Mouse (Mus musculus) hindbrain, embryonic 12.5 days (tissue): ENCODE data around the gene Yipf6. TPM values are rescaled to one million over a fixed set of nuclear protein-coding genes. Genes with fewer than 3 reads are reported as not detected.
A peak's percentile ranks its signal among the peaks of the same experiment; 100 is the strongest.

Experiments used
- ATAC-seq: fragments of 200-750 bp; cut with Nextera tagmentation; 2 replicates; pipeline ENCODE4 v1.8.0; 2017; ENCODE audit warnings: moderate TSS enrichment; ENCODE audit not compliant: low FRiP score
- H3K27ac ChIP-seq: fragments of 300-500 bp; sonication (generic); 2 replicates; pipeline ENCODE4 v1.5.1; 2016; ENCODE audit warnings: mild to moderate bottlenecking
- H3K27me3 ChIP-seq: fragments of 300-500 bp; sonication (generic); 2 replicates; pipeline ENCODE4 v1.6.1; 2016; ENCODE audit warnings: mild to moderate bottlenecking
- H3K36me3 ChIP-seq: fragments of 300-500 bp; sonication (generic); 2 replicates; pipeline ENCODE4 v1.6.1; 2016; ENCODE audit warnings: mild to moderate bottlenecking
- H3K4me1 ChIP-seq: fragments of 300-500 bp; sonication (generic); 2 replicates; pipeline ENCODE4 v1.6.1; 2016
- H3K4me2 ChIP-seq: fragments of 300-500 bp; sonication (generic); replicated peaks from 2 replicates; pipeline ENCODE4 v1.6.1; 2016; ENCODE audit warnings: mild to moderate bottlenecking
- H3K4me3 ChIP-seq: fragments of 300-500 bp; sonication (generic); 2 replicates; pipeline ENCODE4 v1.5.1; 2016; ENCODE audit warnings: mild to moderate bottlenecking
- H3K9ac ChIP-seq: fragments of 300-500 bp; sonication (generic); 2 replicates; pipeline ENCODE4 v1.6.1; 2016; ENCODE audit warnings: mild to moderate bottlenecking, moderate library complexity
- H3K9me3 ChIP-seq: fragments of 300-500 bp; sonication (generic); replicated peaks from 2 replicates; pipeline ENCODE4 v1.6.1; 2016; ENCODE audit warnings: mild to moderate bottlenecking
- WGBS: fragments of 180-500 bp; shearing (Covaris S2); methylation state at CpG from one replicate; pipeline ENCODE4 v1.1.7; 2016; 5-methylcytosine and 5-hydroxymethylcytosine counted together
- polyA plus RNA-seq: library from polyadenylated mRNA; unstranded; fragments of >200 nt; fragmentation: Nextera tagmentation; extraction: Ambion mirVana; gene quantifications from 2 replicates; pipeline ENCODE4 v1.2.1, GENCODE M21; 2016

The Yipf6 gene
- 21.1 and 23.0 TPM in 2 replicates for polyA plus RNA-seq

GRCm38 (mm10) chrX:98936101-98936500, at the start of gene Yipf6:
Gene Yipf6 (plus strand): TSS chrX:98936316.
- Histone ChIP-seq H3K9me3 (no peaks in the 10 kb centered on the region), H3K4me2 (peak within 1 kb of the TSS; percentile 51), H3K27ac (peak within 1 kb of the TSS; percentile 92), H3K4me3 (peak within 1 kb of the TSS; percentile 55), H3K27me3 (no peaks in the 10 kb centered on the region), H3K9ac (peak within 1 kb of the TSS; percentile 66), H3K36me3 (no peaks in the 10 kb centered on the region), H3K4me1 (peaks cover 5% of the 10 kb centered on the region; the same call in 1 of the 2 replicates)
- no peak for ATAC-seq
- 64% methylated on average over 3 of the region's 3 CpGs for WGBS

DNA sequence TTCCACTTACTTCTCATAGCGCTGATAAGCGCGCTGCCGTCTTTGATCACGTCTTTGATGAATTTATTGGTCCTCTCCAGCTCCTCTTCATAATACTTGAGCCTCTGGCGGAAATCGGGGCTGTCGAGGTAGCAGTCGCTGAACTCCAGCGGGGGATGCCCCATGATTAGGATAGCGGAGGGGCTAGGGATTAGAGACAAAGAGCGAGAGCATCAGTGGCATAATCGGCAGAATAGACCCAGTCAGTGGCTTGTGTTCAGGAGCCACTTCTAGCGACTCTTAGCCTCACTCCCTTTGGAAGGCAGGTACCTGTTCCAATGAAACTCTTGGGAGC, 46.1 kb upstream of the Yipf6 start:
- peak overlapping the region; percentile 69 for H3K9ac ChIP-seq
- 20% methylated on average over 14 of the region's 14 CpGs for WGBS
- ATAC-seq, result peak; percentile 64; the same call in 1 of the 2 replicates
- H3K27ac ChIP-seq, result peak overlapping the region; percentile 85
- H3K36me3 ChIP-seq, result no peaks in the 10 kb centered on the region
- peaks cover 20% of the 10 kb centered on the region for H3K27me3 ChIP-seq
- no peaks in the 10 kb centered on the region for H3K9me3 ChIP-seq
- peak overlapping the region; percentile 50 for H3K4me2 ChIP-seq
- peak overlapping the region; percentile 51 for H3K4me3 ChIP-seq
- H3K4me1 ChIP-seq, result no peaks in the 10 kb centered on the region; the same call in 1 of the 2 replicates

- peaks cover 20% of the 10 kb centered on the region for H3K27me3 ChIP-seq
- peak within 1 kb of the TSS; percentile 51 for H3K4me3 ChIP-seq
- no peaks in the 10 kb centered on the region; the same call in 1 of the 2 replicates for H3K4me1 ChIP-seq
- H3K36me3 ChIP-seq, result no peaks in the 10 kb centered on the region
- peak; percentile 94 for ATAC-seq
- H3K4me2 ChIP-seq, result peak within 1 kb of the TSS; percentile 50
- H3K9ac ChIP-seq, result peak within 1 kb of the TSS; percentile 69
- H3K9me3 ChIP-seq, result no peaks in the 10 kb centered on the region
- WGBS, result 16% methylated on average over 48 of the region's 48 CpGs
- peak within 1 kb of the TSS; percentile 85 for H3K27ac ChIP-seq
These were observed 45.6 kb upstream of the Yipf6 start, which contains the start of gene Ophn1 for GRCm38 (mm10) chrX:98890406-98891116. Gene Ophn1 (minus strand): TSS chrX:98891025.

DNA sequence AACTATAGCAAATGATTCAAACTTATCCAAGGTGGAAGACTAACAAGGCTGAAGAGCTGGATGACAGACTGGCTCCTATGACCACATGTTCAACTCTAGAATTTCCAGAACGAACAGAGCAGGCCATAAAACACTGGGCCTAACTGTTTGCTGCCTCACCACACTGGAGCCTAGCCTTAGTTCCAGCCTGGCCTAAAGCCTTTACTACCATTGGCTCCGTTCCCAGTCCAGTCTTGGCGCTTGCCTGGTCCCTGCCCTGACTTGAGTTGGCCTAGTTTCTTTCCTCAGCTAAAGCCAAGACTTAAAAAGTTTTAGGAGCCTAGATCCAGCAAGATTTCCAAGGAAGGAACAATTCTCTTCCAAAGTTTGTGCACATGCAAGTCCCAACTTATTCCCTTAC, 37.8 kb upstream of the Yipf6 start:
- Histone ChIP-seq H3K27ac (no peak overlapping the region), H3K4me1 (no peaks in the 10 kb centered on the region), H3K4me2 (no peak overlapping the region), H3K36me3 (no peaks in the 10 kb centered on the region), H3K4me3 (no peak overlapping the region), H3K9ac (no peak overlapping the region), H3K27me3 (no peaks in the 10 kb centered on the region), H3K9me3 (no peaks in the 10 kb centered on the region)
- 84% methylated on average over 3 of the region's 3 CpGs for WGBS
- ATAC-seq, result no peak

GRCm38 (mm10) chrX:98904226-98904625, 31.9 kb upstream of the Yipf6 start:
- no peaks in the 10 kb centered on the region for H3K4me1 ChIP-seq
- no peak overlapping the region for H3K27ac ChIP-seq
- H3K27me3 ChIP-seq, result no peaks in the 10 kb centered on the region
- no peak for ATAC-seq
- no peaks in the 10 kb centered on the region for H3K9me3 ChIP-seq
- H3K4me3 ChIP-seq, result no peak overlapping the region
- WGBS, result 91% methylated on average over 6 of the region's 6 CpGs
- H3K9ac ChIP-seq, result no peak overlapping the region
- no peaks in the 10 kb centered on the region for H3K36me3 ChIP-seq
- H3K4me2 ChIP-seq, result no peak overlapping the region

DNA sequence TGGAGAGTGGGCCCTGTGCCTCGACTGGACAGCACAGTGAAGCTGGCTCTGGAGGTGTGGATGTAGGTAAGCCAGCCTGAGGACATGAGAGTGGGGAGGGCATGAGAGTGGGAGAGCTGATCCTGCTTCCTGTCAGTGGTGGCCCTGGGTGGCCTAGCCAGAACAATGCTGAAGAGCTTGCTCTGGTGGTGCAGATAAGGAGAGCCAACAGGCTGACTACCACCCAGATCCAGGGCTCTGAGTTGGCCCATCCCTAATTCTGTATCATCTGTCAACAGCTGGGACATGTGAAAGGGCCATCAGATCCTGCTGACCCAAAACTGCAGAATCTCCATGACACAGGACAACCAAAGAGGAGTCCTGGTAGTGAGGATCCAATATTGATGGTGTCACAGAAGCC, 27.2 kb upstream of the Yipf6 start:
- H3K9ac ChIP-seq, result no peak overlapping the region
- no peaks in the 10 kb centered on the region for H3K9me3 ChIP-seq
- ATAC-seq, result no peak
- H3K36me3 ChIP-seq, result no peaks in the 10 kb centered on the region
- H3K27me3 ChIP-seq, result no peaks in the 10 kb centered on the region
- no peak overlapping the region for H3K4me3 ChIP-seq
- WGBS, result 44% methylated on average over 1 of the region's 1 CpGs
- H3K4me1 ChIP-seq, result no peaks in the 10 kb centered on the region
- H3K27ac ChIP-seq, result no peak overlapping the region
- no peak overlapping the region for H3K4me2 ChIP-seq

DNA sequence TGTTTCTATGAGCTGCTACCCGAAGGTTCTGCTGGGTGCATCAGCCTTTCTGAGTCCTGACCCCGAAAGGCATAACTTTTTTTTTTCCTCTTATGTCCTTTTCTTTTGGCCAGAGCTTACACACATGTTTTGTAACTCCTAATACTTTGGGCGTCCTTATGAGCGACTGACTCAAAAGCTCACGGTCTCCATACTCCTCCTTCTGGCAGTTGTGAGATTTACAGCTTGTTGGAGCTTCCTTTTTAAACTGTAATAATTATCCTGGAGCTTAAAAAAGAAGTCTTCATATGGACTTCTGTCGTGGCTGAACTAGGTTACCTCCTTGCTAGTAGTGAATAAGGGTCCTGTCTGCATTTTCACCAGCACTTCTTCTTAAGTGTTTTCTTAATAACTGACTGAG, 16.7 kb upstream of the Yipf6 start:
- ATAC-seq, result no peak
- WGBS, result 23% methylated on average over 6 of the region's 6 CpGs
- no peak overlapping the region for H3K27ac ChIP-seq
- H3K9me3 ChIP-seq, result no peaks in the 10 kb centered on the region
- no peaks in the 10 kb centered on the region for H3K4me1 ChIP-seq
- no peaks in the 10 kb centered on the region for H3K36me3 ChIP-seq
- H3K9ac ChIP-seq, result no peak overlapping the region
- H3K27me3 ChIP-seq, result no peaks in the 10 kb centered on the region
- no peak overlapping the region for H3K4me3 ChIP-seq
- no peak overlapping the region for H3K4me2 ChIP-seq

DNA sequence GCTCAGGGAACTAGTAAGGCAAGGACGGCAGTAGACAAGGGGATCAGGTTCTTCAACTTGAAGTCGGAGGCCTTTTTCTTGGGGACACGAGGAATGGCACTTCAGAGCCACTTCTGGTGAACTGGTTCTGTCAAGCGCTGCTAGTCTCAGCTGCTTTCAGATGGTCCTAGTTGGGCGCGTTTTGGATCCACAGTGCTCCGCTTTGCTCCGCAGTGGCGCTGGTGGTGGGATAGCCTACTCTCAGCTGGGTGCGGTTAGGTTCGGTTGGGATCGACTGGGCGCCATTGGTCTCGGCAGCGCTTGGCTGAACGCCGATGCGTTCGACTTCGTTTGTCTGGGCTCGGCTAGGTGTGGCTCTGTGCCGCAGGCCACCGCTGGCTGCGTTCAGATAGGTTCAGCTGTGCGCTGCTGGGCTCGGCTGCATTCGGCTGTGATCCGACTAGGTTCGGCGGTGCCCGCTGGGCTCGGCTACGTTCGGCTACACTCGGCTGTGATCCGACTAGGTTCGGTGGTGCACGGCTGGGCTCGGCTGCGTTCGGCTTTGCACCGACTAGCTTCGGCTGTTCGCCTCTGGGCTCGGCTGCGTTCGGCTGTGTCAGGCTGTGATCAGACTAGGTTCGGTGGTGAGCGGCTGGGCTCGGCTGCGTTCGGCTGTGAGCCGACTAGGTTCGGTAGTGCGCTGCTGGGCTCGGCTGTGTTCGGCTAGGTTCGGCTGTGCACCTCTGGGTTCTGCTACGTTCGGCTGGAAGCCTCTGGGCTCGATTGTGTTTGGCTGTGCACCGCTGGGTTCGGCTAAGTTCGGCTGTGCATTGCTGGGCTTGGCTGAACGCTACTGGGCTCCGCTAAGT, 815 bp downstream of the Yipf6 start:
- Histone ChIP-seq H3K9ac (peak overlapping the region; percentile 66), H3K4me3 (peak overlapping the region; percentile 55), H3K4me1 (peaks cover 5% of the 10 kb centered on the region; the same call in 1 of the 2 replicates), H3K36me3 (no peaks in the 10 kb centered on the region), H3K27me3 (no peaks in the 10 kb centered on the region), H3K27ac (peak overlapping the region; percentile 92), H3K9me3 (no peaks in the 10 kb centered on the region), H3K4me2 (peak overlapping the region; percentile 51)
- peak; percentile 93 for ATAC-seq
- WGBS, result 26% methylated on average over 66 of the region's 66 CpGs

DNA sequence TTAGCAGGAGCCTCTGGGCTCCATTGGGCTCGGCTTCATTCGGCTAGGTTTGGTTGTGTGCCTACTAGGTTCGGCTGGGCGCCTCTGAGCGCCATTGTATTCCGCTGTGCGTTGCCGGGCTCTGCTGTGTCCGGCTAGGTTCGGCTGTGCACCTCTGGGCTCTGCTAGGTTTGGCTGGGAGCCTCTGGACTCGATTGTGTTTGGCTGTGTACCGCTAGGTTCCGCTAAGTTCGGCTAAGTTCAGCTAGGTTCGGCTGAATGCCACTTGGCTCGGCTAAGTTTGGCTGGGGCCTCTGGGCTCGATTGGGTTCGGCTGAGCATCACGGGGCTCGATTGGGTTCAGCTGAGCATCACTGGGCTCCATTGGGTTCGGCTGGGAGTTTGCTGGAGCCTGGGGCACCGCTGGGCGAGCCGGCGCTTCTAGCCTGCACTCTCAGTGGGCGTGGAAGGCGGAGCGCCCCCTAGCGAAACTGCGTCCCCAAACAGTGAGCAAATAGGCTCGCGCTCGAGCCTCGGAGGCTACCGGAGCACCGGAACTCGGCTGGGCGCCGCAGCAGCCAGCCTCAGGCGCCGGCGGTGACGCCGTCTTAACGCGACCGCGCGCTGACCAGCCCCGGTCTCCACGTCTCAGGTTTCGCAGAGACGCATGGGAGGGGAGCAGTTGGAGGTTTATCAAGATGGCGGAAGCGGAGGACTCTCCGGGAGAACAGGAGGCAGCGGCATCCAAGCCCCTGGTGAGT, 1.6 kb downstream of the Yipf6 start:
- Histone ChIP-seq H3K27ac (peak overlapping the region; percentile 92), H3K9ac (peak overlapping the region; percentile 66), H3K4me1 (peaks cover 5% of the 10 kb centered on the region; the same call in 1 of the 2 replicates), H3K9me3 (no peaks in the 10 kb centered on the region), H3K27me3 (no peaks in the 10 kb centered on the region), H3K36me3 (no peaks in the 10 kb centered on the region), H3K4me3 (peak overlapping the region; percentile 55), H3K4me2 (peak overlapping the region; percentile 57)
- WGBS, result 19% methylated on average over 57 of the region's 57 CpGs
- peak; percentile 91 for ATAC-seq

GRCm38 (mm10) chrX:98953941-98954340, 17.8 kb downstream of the Yipf6 start:
- no peaks in the 10 kb centered on the region for H3K9me3 ChIP-seq
- H3K4me2 ChIP-seq, result no peak overlapping the region
- H3K27ac ChIP-seq, result no peak overlapping the region
- no peak for ATAC-seq
- no peaks in the 10 kb centered on the region for H3K4me1 ChIP-seq
- H3K9ac ChIP-seq, result no peak overlapping the region
- no peaks in the 10 kb centered on the region for H3K27me3 ChIP-seq
- no peak overlapping the region for H3K4me3 ChIP-seq
- no peaks in the 10 kb centered on the region for H3K36me3 ChIP-seq
- whole genome bisulfite sequencing, result 27% methylated on average over 6 of the region's 6 CpGs

DNA sequence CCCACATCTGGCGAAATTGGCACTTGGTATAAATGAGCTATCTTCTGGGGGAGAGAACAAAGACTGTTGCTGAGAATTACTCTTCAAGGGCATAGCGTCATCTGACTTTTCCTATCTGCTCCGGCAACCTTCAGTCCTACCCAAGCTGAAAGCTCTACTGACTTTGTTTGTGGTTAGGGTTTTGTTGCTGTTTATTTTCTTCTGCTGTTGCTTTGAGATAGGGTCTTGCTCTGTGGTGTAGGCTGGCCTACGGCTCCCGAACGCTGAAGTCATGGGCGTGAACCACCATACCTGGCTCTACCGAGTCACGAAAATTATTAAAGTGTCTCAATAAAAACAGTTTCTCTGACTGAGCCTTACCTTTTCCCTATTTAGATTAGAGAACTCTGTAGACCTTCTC, 22.2 kb downstream of the Yipf6 start:
- Histone ChIP-seq H3K27ac (no peak overlapping the region), H3K9ac (no peak overlapping the region), H3K36me3 (no peaks in the 10 kb centered on the region), H3K9me3 (no peaks in the 10 kb centered on the region), H3K4me3 (no peak overlapping the region), H3K4me2 (no peak overlapping the region), H3K27me3 (no peaks in the 10 kb centered on the region), H3K4me1 (no peaks in the 10 kb centered on the region)
- ATAC-seq, result no peak
- WGBS, result 89% methylated on average over 9 of the region's 9 CpGs

DNA sequence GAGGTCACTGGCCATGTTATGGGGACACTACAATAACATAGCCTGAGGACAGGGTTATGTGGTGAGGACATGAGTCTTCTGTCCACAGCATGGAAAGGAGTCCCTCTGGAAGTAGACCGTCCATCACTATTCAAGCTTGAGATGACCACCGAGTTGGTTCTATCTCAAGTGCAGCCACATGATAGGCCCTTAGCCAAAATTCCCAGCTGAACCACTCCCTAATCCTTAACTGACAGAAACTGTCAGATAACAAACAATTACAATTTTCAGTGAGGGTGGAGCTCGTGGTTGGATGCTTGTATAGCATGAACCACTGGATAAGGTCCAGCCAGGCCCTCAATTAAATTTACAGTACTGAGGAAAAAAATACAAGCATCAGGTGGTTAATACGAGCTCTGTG, 22.9 kb downstream of the Yipf6 start:
- no peaks in the 10 kb centered on the region for H3K9me3 ChIP-seq
- H3K4me3 ChIP-seq, result no peak overlapping the region
- H3K36me3 ChIP-seq, result no peaks in the 10 kb centered on the region
- no peak for ATAC-seq
- H3K27me3 ChIP-seq, result no peaks in the 10 kb centered on the region
- no peak overlapping the region for H3K4me2 ChIP-seq
- H3K27ac ChIP-seq, result no peak overlapping the region
- WGBS, result 84% methylated on average over 4 of the region's 4 CpGs
- no peaks in the 10 kb centered on the region for H3K4me1 ChIP-seq
- H3K9ac ChIP-seq, result no peak overlapping the region
